23 mouse cellular contexts compared by ENCODE assay signal in the genomic region with DNA sequence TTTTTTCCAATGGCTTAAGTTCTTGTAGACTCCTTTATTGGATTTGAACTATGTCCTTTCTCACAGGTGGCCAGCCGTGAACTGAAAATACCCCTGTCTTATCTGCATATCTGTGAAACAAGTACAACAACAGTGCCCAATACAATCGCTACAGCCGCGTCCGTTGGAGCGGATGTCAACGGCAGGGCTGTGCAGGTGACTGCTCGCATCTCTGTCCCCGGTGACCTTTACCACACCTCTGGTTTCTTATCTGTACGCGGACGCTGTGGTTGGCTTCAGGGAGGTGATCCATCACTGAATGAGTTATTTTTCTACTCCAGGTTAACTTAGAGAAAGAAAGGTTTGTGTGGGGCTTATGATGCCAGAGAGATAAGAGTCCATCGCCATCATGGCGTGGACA. TPM values are rescaled to one million over a fixed set of nuclear protein-coding genes. Genes with fewer than 3 reads are reported as not detected.
DNase-seq lines count a peak whose midpoint lies in the region; ATAC-seq and TF ChIP-seq lines count a peak whose summit lies in the region.
"Had no signal": no experiment of that assay in that cellular context is flagged by ENCODE, and none has a peak within 500 bp of the region (broad histone marks: within the 10 kb centered on the region; RNA-seq: fewer than 3 reads in every experiment).

No protein-coding gene starts in this region.

- TF ChIP-seq EP300 in CH12.LX (IDR thresholded peaks at IDR 0.05; ENCODE audit: low read length) (no peak), ES-Bruce4 (IDR thresholded peaks at IDR 0.05; ENCODE audit: insufficient read depth, low read depth, low read length) (peak; percentile 91; the same call in 1 of the 2 replicates)

- H3K36me3 ChIP-seq in CH12.LX (replicated peaks in 1 of 2; ENCODE audit: control insufficient read depth in 1 of 2, insufficient read depth in 1 of 2, low read length in 1 of 2), result no peaks in the 10 kb centered on the region
- no peaks in the 10 kb centered on the region for H3K36me3 ChIP-seq in ES-Bruce4 (ENCODE audit: control insufficient read depth, insufficient read depth, low read length, poor library complexity, severe bottlenecking)
- H3K36me3 ChIP-seq in intestine, embryonic 16.5 days (ENCODE audit: control insufficient read depth, insufficient read depth, low read length), result no peaks in the 10 kb centered on the region
- H3K36me3 ChIP-seq: embryonic facial prominence, embryonic 12.5 days; embryonic facial prominence, embryonic 15.5 days; G1E; heart, embryonic 10.5 days; hindbrain, embryonic 12.5 days; hindbrain, embryonic 15.5 days had no signal

- TF ChIP-seq RAD21 in CH12.LX (IDR thresholded peaks at IDR 0.05; ENCODE audit: low read depth, low read length), result no peak

- H3K27ac ChIP-seq in CH12.LX (ENCODE audit: insufficient read depth, low read depth) (no peak overlapping the region), ES-Bruce4 (ENCODE audit: insufficient read depth, low read length) (no peak overlapping the region)
- H3K27ac ChIP-seq in intestine, embryonic 16.5 days (ENCODE audit: low read length), result no peak overlapping the region
- H3K27ac ChIP-seq: embryonic facial prominence, embryonic 12.5 days; embryonic facial prominence, embryonic 15.5 days; heart, adult 2 months; heart, embryonic 10.5 days; hindbrain, embryonic 12.5 days; hindbrain, embryonic 15.5 days had no signal

- no peak for DNase-seq in CH12.LX (ENCODE audit: extremely low read depth)
- DNase-seq in yolk sac, embryonic 10.5 days (ENCODE audit: low spot score), result peak; percentile 67
- no peak for DNase-seq in spleen, postnatal 10 days (ENCODE audit: low spot score in 2 of 2)
- DNase-seq in left cerebral cortex, postnatal 36 days (ENCODE audit: low spot score in 2 of 2), result no peak
- DNase-seq: adrenal gland, postnatal 10 days; adrenal gland, postnatal 36 days; cerebellum, adult 18-20 months; cerebellum, adult 9-10 months; cerebellum, postnatal 25 days; forebrain, postnatal 0 days; gastrocnemius, postnatal 25 days; heart, adult 2 months had no signal

- peak; percentile 80 for ATAC-seq in intestine, embryonic 16.5 days
- ATAC-seq: CD4-positive, CD25-positive, alpha-beta regulatory T cell, adult 4 months; forebrain, embryonic 14.5 days; forebrain, postnatal 0 days; Patski had no signal

- intact Hi-C loops in left cerebral cortex, postnatal 36 days (cut with DNase I), result no loop called here

- no peaks in the 10 kb centered on the region for H3K27me3 ChIP-seq in CH12.LX (replicated peaks)
- no peaks in the 10 kb centered on the region for H3K27me3 ChIP-seq in ES-Bruce4 (ENCODE audit: control insufficient read depth, insufficient read depth, low read length, poor library complexity, severe bottlenecking)
- no peaks in the 10 kb centered on the region for H3K27me3 ChIP-seq in intestine, embryonic 16.5 days (replicated peaks; ENCODE audit: control insufficient read depth, insufficient read depth, low read length)
- H3K27me3 ChIP-seq: embryonic facial prominence, embryonic 12.5 days; embryonic facial prominence, embryonic 15.5 days; hindbrain, embryonic 12.5 days; hindbrain, embryonic 15.5 days; Patski had no signal

- TF ChIP-seq CTCF in CH12.LX (conservative IDR thresholded peaks at IDR 0.05 in 1 of 2, IDR thresholded peaks at IDR 0.05 in 1 of 2; ENCODE audit: low read depth in 2 of 2, low read length in 2 of 2) (no peak), ES-Bruce4 (IDR thresholded peaks at IDR 0.05; ENCODE audit: low read depth, low read length) (no peak)

- H3K4me3 ChIP-seq in CH12.LX (replicated peaks in 1 of 3; ENCODE audit: low read depth in 2 of 3, low read length in 2 of 3, poor library complexity in 1 of 3) (no peak overlapping the region), ES-Bruce4 (ENCODE audit: low read depth, low read length) (no peak overlapping the region)
- H3K4me3 ChIP-seq in intestine, embryonic 16.5 days (ENCODE audit: low read length), result no peak overlapping the region
- H3K4me3 ChIP-seq: embryonic facial prominence, embryonic 12.5 days; embryonic facial prominence, embryonic 15.5 days; heart, adult 2 months; heart, embryonic 10.5 days; hindbrain, embryonic 12.5 days; hindbrain, embryonic 15.5 days had no signal

- WGBS in intestine, embryonic 16.5 days, result 54% methylated on average over 14 of the region's 14 CpGs

- dilution Hi-C loops in CH12.LX (cut with MboI; ENCODE audit: extremely low pct_ligation_motif_present, extremely low pct_unique_long_range_greater_than_20kb, low sequenced_read_pairs), result no loop called here

- TF ChIP-seq POLR2A in CH12.LX (IDR thresholded peaks at IDR 0.05; ENCODE audit: low read depth, low read length) (no peak), ES-Bruce4 (IDR thresholded peaks at IDR 0.05; ENCODE audit: insufficient read depth, low read length) (no peak)

- no peaks in the 10 kb centered on the region for H3K9me3 ChIP-seq in CH12.LX (replicated peaks; ENCODE audit: low read length)
- no peaks in the 10 kb centered on the region for H3K9me3 ChIP-seq in ES-Bruce4 (replicated peaks; ENCODE audit: control insufficient read depth, insufficient read depth, low read length, poor library complexity, severe bottlenecking)
- no peaks in the 10 kb centered on the region for H3K9me3 ChIP-seq in intestine, embryonic 16.5 days (ENCODE audit: control insufficient read depth, low read length)
- H3K9me3 ChIP-seq: embryonic facial prominence, embryonic 12.5 days; embryonic facial prominence, embryonic 15.5 days; G1E; heart, embryonic 10.5 days; hindbrain, embryonic 12.5 days; hindbrain, embryonic 15.5 days had no signal

- H3K4me2 ChIP-seq in CH12.LX (ENCODE audit: insufficient read depth, low read depth, poor library complexity, severe bottlenecking), result peak overlapping the region; percentile 44; the same call in 1 of the 2 replicates
- peak overlapping the region; percentile 22; the same call in 1 of the 2 replicates for H3K4me2 ChIP-seq in intestine, embryonic 16.5 days (ENCODE audit: low read depth, low read length)
- H3K4me2 ChIP-seq: embryonic facial prominence, embryonic 12.5 days; embryonic facial prominence, embryonic 15.5 days; hindbrain, embryonic 12.5 days; hindbrain, embryonic 15.5 days had no signal

- H3K9ac ChIP-seq in CH12.LX (ENCODE audit: insufficient read depth, low read depth) (no peak overlapping the region), ES-Bruce4 (ENCODE audit: low read depth, poor library complexity, severe bottlenecking) (no peak overlapping the region)
- H3K9ac ChIP-seq in intestine, embryonic 16.5 days (ENCODE audit: low read depth, low read length), result no peak overlapping the region
- H3K9ac ChIP-seq: embryonic facial prominence, embryonic 12.5 days; embryonic facial prominence, embryonic 15.5 days; forebrain, postnatal 0 days; hindbrain, embryonic 12.5 days; hindbrain, embryonic 15.5 days had no signal

- H3K4me1 ChIP-seq in CH12.LX (ENCODE audit: control insufficient read depth in 1 of 2, insufficient read depth in 2 of 2) (peaks cover 0 to 12% of the 10 kb centered on the region in 2 experiments; a peak in 3 of 4 replicates), ES-Bruce4 (ENCODE audit: control insufficient read depth, insufficient read depth, low read length) (peaks cover 4% of the 10 kb centered on the region)
- H3K4me1 ChIP-seq in intestine, embryonic 16.5 days (ENCODE audit: control insufficient read depth, insufficient read depth, low read length), result 0 out of 2 replicates have a peak, but pooled peaks cover 3% of the 10 kb centered on the region
- H3K4me1 ChIP-seq: embryonic facial prominence, embryonic 12.5 days; embryonic facial prominence, embryonic 15.5 days had no signal

- no peaks in the 10 kb centered on the region for H3K79me2 ChIP-seq in CH12.LX (replicated peaks; ENCODE audit: control insufficient read depth, extremely low read depth, insufficient read depth, poor library complexity, severe bottlenecking)

- in situ Hi-C loops in CH12.LX (cut with MboI; ENCODE audit: low pct_ligation_motif_present, low pct_unique_long_range_greater_than_20kb, low sequenced_read_pairs), result no loop called here

TF ChIP-seq in CH12.LX, 34 proteins besides CTCF, POLR2A, EP300 and RAD21:
- TF ChIP-seq HCFC1 (IDR thresholded peaks at IDR 0.05; ENCODE audit: low read depth, low read length), result no peak
- TF ChIP-seq ETS1 (conservative IDR thresholded peaks at IDR 0.05; ENCODE audit: low read depth, low read length), result no peak
- TF ChIP-seq MEF2A (IDR thresholded peaks at IDR 0.05; ENCODE audit: borderline replicate concordance, low read depth, low read length), result no peak
- no peak for TF ChIP-seq POLR2AphosphoS2 (IDR thresholded peaks at IDR 0.05; ENCODE audit: low read depth, low read length)
- TF ChIP-seq JUN (IDR thresholded peaks at IDR 0.05; ENCODE audit: insufficient read depth, low read depth, low read length), result no peak
- TF ChIP-seq ZC3H11A (IDR thresholded peaks at IDR 0.05; ENCODE audit: low read depth, low read length), result no peak
- TF ChIP-seq IRF4 (IDR thresholded peaks at IDR 0.05; ENCODE audit: low read depth, low read length), result no peak
- no peak for TF ChIP-seq JUND (conservative IDR thresholded peaks at IDR 0.05; ENCODE audit: low read depth, low read length)
- TF ChIP-seq USF1 (IDR thresholded peaks at IDR 0.05; ENCODE audit: low read depth, low read length), result no peak
- TF ChIP-seq PAX5 (IDR thresholded peaks at IDR 0.05; ENCODE audit: low read length), result no peak
- TF ChIP-seq ZNF384 (IDR thresholded peaks at IDR 0.05; ENCODE audit: low read depth, low read length), result no peak
- no peak for TF ChIP-seq RCOR1 (conservative IDR thresholded peaks at IDR 0.05; ENCODE audit: low read depth, low read length)
- TF ChIP-seq USF2 (conservative IDR thresholded peaks at IDR 0.05; ENCODE audit: low read depth, low read length), result no peak
- no peak for TF ChIP-seq TBP (conservative IDR thresholded peaks at IDR 0.05; ENCODE audit: low read depth, low read length)
- no peak for TF ChIP-seq BHLHE40 (IDR thresholded peaks at IDR 0.05; ENCODE audit: low read depth, low read length)
- TF ChIP-seq GABPA (IDR thresholded peaks at IDR 0.05; ENCODE audit: insufficient replicate concordance, low read depth, low read length), result no peak
- no peak for TF ChIP-seq UBTF (IDR thresholded peaks at IDR 0.05; ENCODE audit: low read depth, low read length)

RNA-seq across cellular contexts. Expression of a gene that starts 46.5 kb away (rescaled TPM):
- total RNA-seq in CH12.LX (2012; rRNA removed), result 104 and 151 TPM in 2 replicates
- 252 and 289 TPM in 2 replicates for total RNA-seq in CH12.LX (2014; rRNA removed)
- polyA plus RNA-seq in CH12.LX (2012; ENCODE audit: insufficient read length, low read depth), result 225 and 243 TPM in 2 replicates
- 298 and 313 TPM in 2 replicates for polyA plus RNA-seq in ES-Bruce4 (2011; ENCODE audit: insufficient read depth, insufficient read length, low read depth, missing spikeins)
- polyA plus RNA-seq in intestine, embryonic 16.5 days (2015; fragmentation: Nextera tagmentation; extraction: Ambion mirVana), result 261 and 276 TPM in 2 replicates
- 100 to 1,000 TPM; 138 to 161 TPM for total RNA-seq in left cerebral cortex, postnatal 36 days (2021)
